Mouse (Mus musculus): ENCODE measurements around the gene Vti1b. TPM values are rescaled to one million over a fixed set of nuclear protein-coding genes. Genes with fewer than 3 reads are reported as not detected.
A peak's percentile ranks its signal among the peaks of the same experiment; 100 is the strongest.

Vti1b gene
- polyA plus RNA-seq, 1 experiment, result 56.8 TPM

- Histone ChIP-seq H3K4me3 (ENCODE audit: low read depth, low read length) (no peak overlapping the region), H3K4me1 (ENCODE audit: control insufficient read depth, insufficient read depth, insufficient read length, low read length) (peaks cover 2% of the 10 kb centered on the region), H3K27me3 (ENCODE audit: control insufficient read depth, insufficient read depth, low read length) (no peaks in the 10 kb centered on the region), H3K27ac (ENCODE audit: insufficient read depth, low read depth, low read length) (no peak overlapping the region), H3K36me3 (ENCODE audit: control insufficient read depth, insufficient read depth, low read length) (peaks cover 8% of the 10 kb centered on the region)
- WGBS, result 72% methylated on average over 3 of the region's 3 CpGs
- TF ChIP-seq CTCF (IDR thresholded peaks at IDR 0.05; ENCODE audit: extremely low read depth, insufficient read length, insufficient replicate concordance, low read depth, low read length) (no peak), POLR2A (IDR thresholded peaks at IDR 0.05; ENCODE audit: low read depth, low read length) (no peak)
Observed at GRCm38 (mm10) chr12:79170421-79170820, 2.0 kb downstream of the Vti1b start.

GRCm38 (mm10) chr12:79169173-79169572 lies 3.3 kb downstream of the Vti1b start:
- TF ChIP-seq POLR2A (IDR thresholded peaks at IDR 0.05; ENCODE audit: low read depth, low read length) (no peak), CTCF (IDR thresholded peaks at IDR 0.05; ENCODE audit: extremely low read depth, insufficient read length, insufficient replicate concordance, low read depth, low read length) (no peak)
- no peak overlapping the region for H3K27ac ChIP-seq (ENCODE audit: insufficient read depth, low read depth, low read length)
- H3K27me3 ChIP-seq (ENCODE audit: control insufficient read depth, insufficient read depth, low read length), result no peaks in the 10 kb centered on the region
- H3K36me3 ChIP-seq (ENCODE audit: control insufficient read depth, insufficient read depth, low read length), result peaks cover 17% of the 10 kb centered on the region
- no peak overlapping the region for H3K4me3 ChIP-seq (ENCODE audit: low read depth, low read length)
- H3K4me1 ChIP-seq (ENCODE audit: control insufficient read depth, insufficient read depth, insufficient read length, low read length), result peaks cover 2% of the 10 kb centered on the region

GRCm38 (mm10) chr12:79162876-79163275 lies 9.6 kb downstream of the Vti1b start:
- TF ChIP-seq POLR2A (IDR thresholded peaks at IDR 0.05; ENCODE audit: low read depth, low read length), result no peak
- TF ChIP-seq CTCF (IDR thresholded peaks at IDR 0.05; ENCODE audit: extremely low read depth, insufficient read length, insufficient replicate concordance, low read depth, low read length), result no peak
- 80% methylated on average over 3 of the region's 3 CpGs for WGBS
- Histone ChIP-seq H3K36me3 (ENCODE audit: control insufficient read depth, insufficient read depth, low read length) (peaks cover 67% of the 10 kb centered on the region), H3K4me3 (ENCODE audit: low read depth, low read length) (no peak overlapping the region), H3K27me3 (ENCODE audit: control insufficient read depth, insufficient read depth, low read length) (no peaks in the 10 kb centered on the region), H3K27ac (ENCODE audit: insufficient read depth, low read depth, low read length) (no peak overlapping the region), H3K4me1 (ENCODE audit: control insufficient read depth, insufficient read depth, insufficient read length, low read length) (no peaks in the 10 kb centered on the region; the same call in 1 of the 2 replicates)

GRCm38 (mm10) chr12:79149653-79150052 lies 22.8 kb downstream of the Vti1b start:
- peaks cover 51% of the 10 kb centered on the region for H3K36me3 ChIP-seq (ENCODE audit: control insufficient read depth, insufficient read depth, low read length)
- no peak for TF ChIP-seq CTCF (IDR thresholded peaks at IDR 0.05; ENCODE audit: extremely low read depth, insufficient read length, insufficient replicate concordance, low read depth, low read length)
- TF ChIP-seq POLR2A (IDR thresholded peaks at IDR 0.05; ENCODE audit: low read depth, low read length), result no peak
- no peaks in the 10 kb centered on the region for H3K27me3 ChIP-seq (ENCODE audit: control insufficient read depth, insufficient read depth, low read length)
- peak overlapping the region; percentile 93 for H3K27ac ChIP-seq (ENCODE audit: insufficient read depth, low read depth, low read length)
- peaks cover 18% of the 10 kb centered on the region for H3K4me1 ChIP-seq (ENCODE audit: control insufficient read depth, insufficient read depth, insufficient read length, low read length)
- 41% methylated on average over 6 of the region's 6 CpGs for WGBS
- no peak overlapping the region for H3K4me3 ChIP-seq (ENCODE audit: low read depth, low read length)

GRCm38 (mm10) chr12:79141384-79141783 lies 31.1 kb downstream of the Vti1b start:
- TF ChIP-seq CTCF (IDR thresholded peaks at IDR 0.05; ENCODE audit: extremely low read depth, insufficient read length, insufficient replicate concordance, low read depth, low read length) (no peak), POLR2A (IDR thresholded peaks at IDR 0.05; ENCODE audit: low read depth, low read length) (no peak)
- H3K4me3 ChIP-seq (ENCODE audit: low read depth, low read length), result no peak overlapping the region
- H3K27me3 ChIP-seq (ENCODE audit: control insufficient read depth, insufficient read depth, low read length), result no peaks in the 10 kb centered on the region
- peaks cover 12% of the 10 kb centered on the region for H3K36me3 ChIP-seq (ENCODE audit: control insufficient read depth, insufficient read depth, low read length)
- H3K4me1 ChIP-seq (ENCODE audit: control insufficient read depth, insufficient read depth, insufficient read length, low read length), result peaks cover 13% of the 10 kb centered on the region; the same call in 1 of the 2 replicates
- H3K27ac ChIP-seq (ENCODE audit: insufficient read depth, low read depth, low read length), result peak overlapping the region; percentile 61; the same call in 1 of the 2 replicates

- 84% methylated on average over 2 of the region's 2 CpGs for WGBS
Observed at GRCm38 (mm10) chr12:79140811-79141210, 31.7 kb downstream of the Vti1b start.

GRCm38 (mm10) chr12:79139417-79139816 lies 33.0 kb downstream of the Vti1b start:
- H3K4me3 ChIP-seq (ENCODE audit: low read depth, low read length), result no peak overlapping the region
- WGBS, result 22% methylated on average over 1 of the region's 1 CpGs
- TF ChIP-seq POLR2A (IDR thresholded peaks at IDR 0.05; ENCODE audit: low read depth, low read length) (no peak), CTCF (IDR thresholded peaks at IDR 0.05; ENCODE audit: extremely low read depth, insufficient read length, insufficient replicate concordance, low read depth, low read length) (no peak)
- peaks cover 18% of the 10 kb centered on the region for H3K36me3 ChIP-seq (ENCODE audit: control insufficient read depth, insufficient read depth, low read length)
- H3K27me3 ChIP-seq (ENCODE audit: control insufficient read depth, insufficient read depth, low read length), result no peaks in the 10 kb centered on the region
- peaks cover 20% of the 10 kb centered on the region for H3K4me1 ChIP-seq (ENCODE audit: control insufficient read depth, insufficient read depth, insufficient read length, low read length)
- peak overlapping the region; percentile 4; the same call in 1 of the 2 replicates for H3K27ac ChIP-seq (ENCODE audit: insufficient read depth, low read depth, low read length)

More at GRCm38 (mm10) chr12:79140811-79141210, 31.7 kb downstream of the Vti1b start:
- Histone ChIP-seq H3K27me3 (ENCODE audit: control insufficient read depth, insufficient read depth, low read length) (no peaks in the 10 kb centered on the region), H3K4me3 (ENCODE audit: low read depth, low read length) (no peak overlapping the region), H3K4me1 (ENCODE audit: control insufficient read depth, insufficient read depth, insufficient read length, low read length) (peaks cover 13% of the 10 kb centered on the region; the same call in 1 of the 2 replicates), H3K36me3 (ENCODE audit: control insufficient read depth, insufficient read depth, low read length) (peaks cover 12% of the 10 kb centered on the region), H3K27ac (ENCODE audit: insufficient read depth, low read depth, low read length) (peak overlapping the region; percentile 16; the same call in 1 of the 2 replicates)
- TF ChIP-seq POLR2A (IDR thresholded peaks at IDR 0.05; ENCODE audit: low read depth, low read length), result no peak
- TF ChIP-seq CTCF (IDR thresholded peaks at IDR 0.05; ENCODE audit: extremely low read depth, insufficient read length, insufficient replicate concordance, low read depth, low read length), result no peak

All from small intestine, adult 2 months (tissue).